In genomic region chr2:9423534-9423933, GRCm38 (mm10) we compare ENCODE assay signal across 14 mouse cellular contexts.
"Had no signal": no experiment of that assay in that cellular context is flagged by ENCODE, and none has a peak within 500 bp of the region (broad histone marks: within the 10 kb centered on the region; RNA-seq: fewer than 3 reads in every experiment).

No protein-coding gene starts in this region.

- H3K9me3 ChIP-seq: liver, embryonic 13.5 days; neural tube, embryonic 13.5 days had no signal

- H3K4me3 ChIP-seq: layer of hippocampus, adult 2 months; liver, embryonic 13.5 days; myocyte; neural tube, embryonic 13.5 days had no signal

- H3K9ac ChIP-seq: liver, embryonic 13.5 days; neural tube, embryonic 13.5 days had no signal

- H3K4me1 ChIP-seq: liver, embryonic 13.5 days had no signal

- H3K4me2 ChIP-seq: liver, embryonic 13.5 days; neural tube, embryonic 13.5 days had no signal

- DNase-seq: kidney, adult 2 months; kidney, postnatal 25 days; layer of hippocampus, adult 9-11 months; liver, embryonic 13.5 days; lung, adult 2 months; lung, postnatal 14 days; lung, postnatal 4 days; retina, postnatal 1 day; thymus, adult 18-20 months; thymus, postnatal 36 days had no signal

- H3K27me3 ChIP-seq: liver, embryonic 13.5 days; neural tube, embryonic 13.5 days had no signal

- H3K36me3 ChIP-seq: liver, embryonic 13.5 days; neural tube, embryonic 13.5 days had no signal

- H3K27ac ChIP-seq: kidney, postnatal 0 days; layer of hippocampus, adult 2 months; liver, embryonic 13.5 days; neural tube, embryonic 13.5 days had no signal
